Mouse (Mus musculus) heart, postnatal 4 days (tissue): Measurements from ENCODE around the gene Limch1. TPM values are rescaled to one million over a fixed set of nuclear protein-coding genes. Genes with fewer than 3 reads are reported as not detected.
A peak's percentile ranks its signal among the peaks of the same experiment; 100 is the strongest.

Experiments
- DNase-seq: peaks from one replicate; pipeline ENCODE4 v3.0.0; 2021
- total RNA-seq, 2 experiments: library from RNA; stranded (reverse); gene quantifications; 2 replicates each; pipeline ENCODE4 v1.2.3; 2021

The Limch1 gene
- total RNA-seq, 2 experiments from 2014 or later = 102 TPM

GRCm38 (mm10) chr5:66988926-66989325 is 243.3 kb downstream of the Limch1 start:
- DNase-seq = peak; percentile 27

- DNase-seq = no peak
Measured at GRCm38 (mm10) chr5:66989531-66989930, 243.9 kb downstream of the Limch1 start.

- DNase-seq = no peak
Measured at GRCm38 (mm10) chr5:66992401-66992800, 246.8 kb downstream of the Limch1 start.

- DNase-seq = no peak
Measured at GRCm38 (mm10) chr5:66993076-66993475, 247.4 kb downstream of the Limch1 start.

- DNase-seq = no peak
Measured at GRCm38 (mm10) chr5:66996124-66996523, 250.5 kb downstream of the Limch1 start.

GRCm38 (mm10) chr5:66996886-66997599 is 251.4 kb downstream of the Limch1 start:
- DNase-seq = peak; percentile 92

- DNase-seq = no peak
Measured at GRCm38 (mm10) chr5:66997600-66997930, 251.9 kb downstream of the Limch1 start.

- no peak for DNase-seq
Measured at GRCm38 (mm10) chr5:66998341-66998740, 252.7 kb downstream of the Limch1 start.

GRCm38 (mm10) chr5:67002346-67002745 is 256.7 kb downstream of the Limch1 start:
- DNase-seq = no peak

- no peak for DNase-seq
Measured at GRCm38 (mm10) chr5:67004619-67005018, 259.0 kb downstream of the Limch1 start.

GRCm38 (mm10) chr5:67011043-67011870 is 265.6 kb downstream of the Limch1 start:
- peak; percentile 81 for DNase-seq

- DNase-seq = no peak
Measured at GRCm38 (mm10) chr5:67011985-67012384, 266.4 kb downstream of the Limch1 start.

- no peak for DNase-seq
Measured at GRCm38 (mm10) chr5:67013926-67014325, 268.3 kb downstream of the Limch1 start.

- peak; percentile 86 for DNase-seq
Measured at GRCm38 (mm10) chr5:67016450-67016849, 270.8 kb downstream of the Limch1 start.

- DNase-seq = no peak
Measured at GRCm38 (mm10) chr5:67024459-67025050, 278.9 kb downstream of the Limch1 start.

- peak; percentile 37 for DNase-seq
Measured at GRCm38 (mm10) chr5:67025095-67025494, 279.5 kb downstream of the Limch1 start.

- no peak for DNase-seq
Measured at GRCm38 (mm10) chr5:67025581-67025980, 280.0 kb downstream of the Limch1 start.

GRCm38 (mm10) chr5:67028786-67029185 is 283.2 kb downstream of the Limch1 start:
- no peak for DNase-seq

GRCm38 (mm10) chr5:67029946-67030345 is 284.3 kb downstream of the Limch1 start:
- no peak for DNase-seq

GRCm38 (mm10) chr5:67032601-67033000 is 287.0 kb downstream of the Limch1 start:
- no peak for DNase-seq

- no peak for DNase-seq
Measured at GRCm38 (mm10) chr5:67043932-67044331, 298.3 kb downstream of the Limch1 start.

- peak; percentile 47 for DNase-seq
Measured at GRCm38 (mm10) chr5:67048003-67048402, 302.4 kb downstream of the Limch1 start.

- DNase-seq = no peak
Measured at GRCm38 (mm10) chr5:67057803-67058202, 312.2 kb downstream of the Limch1 start.
